Mouse (Mus musculus) lung, postnatal 0 days (tissue): ENCODE data around the gene Pex7.

Experiments
- CTCF ChIP-seq: IDR thresholded peaks from 2 replicates; pipeline ENCODE4 v1.5.1; 2016; ENCODE audit warnings: antibody characterized with exemption, mild to moderate bottlenecking
- EP300 ChIP-seq: IDR thresholded peaks from 2 replicates; pipeline ENCODE4 v1.6.1; 2016; ENCODE audit warnings: antibody characterized with exemption, mild to moderate bottlenecking, control low read depth

DNA sequence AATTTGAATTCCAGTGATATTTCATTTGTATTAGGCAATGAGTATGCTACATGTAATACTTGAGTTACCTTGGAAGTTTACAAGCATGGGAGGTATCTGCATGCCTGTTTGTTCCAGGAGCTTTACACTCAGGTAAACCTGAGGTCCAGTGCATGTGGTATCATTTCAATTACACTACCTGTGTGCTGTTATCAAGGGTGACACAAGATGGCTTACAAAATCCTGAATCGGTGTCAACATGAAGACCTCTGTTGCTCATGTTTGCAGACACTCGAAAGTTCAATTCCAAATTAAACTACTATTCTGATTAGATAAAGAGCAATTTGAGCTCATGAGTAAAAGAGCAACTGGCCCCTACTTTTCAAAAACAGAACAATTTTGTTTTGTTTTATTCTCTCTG is 3.0 kb upstream of the Pex7 start:
- TF ChIP-seq CTCF: no peak
- no peak for TF ChIP-seq EP300
